Mouse (Mus musculus) midbrain, embryonic 13.5 days (tissue): Measurements from ENCODE around the gene Gpm6a. TPM values are rescaled to one million over a fixed set of nuclear protein-coding genes. Genes with fewer than 3 reads are reported as not detected.
A peak's percentile ranks its signal among the peaks of the same experiment; 100 is the strongest.

Experiments
- ATAC-seq: fragments of 200-750 bp; cut with Nextera tagmentation; 2 replicates; pipeline ENCODE4 v1.8.0; 2017; ENCODE audit warnings: mild to moderate bottlenecking, moderate TSS enrichment, moderate library complexity
- H3K27ac ChIP-seq: fragments of 300-500 bp; sonication (generic); 2 replicates; pipeline ENCODE4 v1.5.1; 2015; ENCODE audit warnings: inconsistent platforms, mild to moderate bottlenecking, moderate library complexity
- H3K27me3 ChIP-seq: fragments of 300-500 bp; sonication (generic); 2 replicates; pipeline ENCODE4 v1.6.1; 2015; ENCODE audit warnings: mild to moderate bottlenecking, inconsistent platforms
- H3K36me3 ChIP-seq: fragments of 300-500 bp; sonication (generic); 2 replicates; pipeline ENCODE4 v1.6.1; 2015; ENCODE audit warnings: mild to moderate bottlenecking, inconsistent platforms
- H3K4me1 ChIP-seq: fragments of 300-500 bp; sonication (generic); replicated peaks from 2 replicates; pipeline ENCODE4 v1.6.1; 2015; ENCODE audit warnings: inconsistent platforms
- H3K4me2 ChIP-seq: fragments of 300-500 bp; sonication (generic); replicated peaks from 2 replicates; pipeline ENCODE4 v1.6.1; 2015; ENCODE audit warnings: moderate library complexity, mild to moderate bottlenecking, inconsistent platforms
- H3K4me3 ChIP-seq: fragments of 300-500 bp; sonication (generic); replicated peaks from 2 replicates; pipeline ENCODE4 v1.5.1; 2015; ENCODE audit warnings: mild to moderate bottlenecking, inconsistent platforms
- H3K9ac ChIP-seq: fragments of 300-500 bp; sonication (generic); replicated peaks from 2 replicates; pipeline ENCODE4 v1.6.1; 2015; ENCODE audit warnings: mild to moderate bottlenecking, inconsistent platforms
- H3K9me3 ChIP-seq: fragments of 300-500 bp; sonication (generic); 2 replicates; pipeline ENCODE4 v1.6.1; 2016; ENCODE audit warnings: mild to moderate bottlenecking, inconsistent platforms
- WGBS: fragments of 180-500 bp; shearing (Covaris S2); methylation state at CpG from one replicate; pipeline ENCODE4 v1.1.7; 2015; 5-methylcytosine and 5-hydroxymethylcytosine counted together
- polyA plus RNA-seq: library from polyadenylated mRNA; unstranded; fragments of >200 nt; fragmentation: Nextera tagmentation; extraction: Ambion mirVana; gene quantifications from 2 replicates; pipeline ENCODE4 v1.2.1, GENCODE M21; 2015

The Gpm6a gene
- 423 and 503 TPM in 2 replicates for polyA plus RNA-seq

- peaks cover 24% of the 10 kb centered on the region for H3K4me1 ChIP-seq
- no peaks in the 10 kb centered on the region for H3K9me3 ChIP-seq
- H3K27ac ChIP-seq = peak within 1 kb of the TSS; percentile 98
- H3K36me3 ChIP-seq = no peaks in the 10 kb centered on the region
- ATAC-seq = peak; percentile 92
- H3K9ac ChIP-seq = peak within 1 kb of the TSS; percentile 94
- peak within 1 kb of the TSS; percentile 60 for H3K4me2 ChIP-seq
- peak within 1 kb of the TSS; percentile 68 for H3K4me3 ChIP-seq
- H3K27me3 ChIP-seq = no peaks in the 10 kb centered on the region
- WGBS = 2% methylated on average over 13 of the region's 13 CpGs
These were observed at the start of gene Gpm6a for GRCm38 (mm10) chr8:54954741-54955455. TSS of gene Gpm6a (plus strand) at chr8:54954843.

GRCm38 (mm10) chr8:54912891-54913290 lies 41.8 kb upstream of the Gpm6a start:
- WGBS = 92% methylated on average over 2 of the region's 2 CpGs
- no peak overlapping the region for H3K9ac ChIP-seq
- no peaks in the 10 kb centered on the region for H3K9me3 ChIP-seq
- no peaks in the 10 kb centered on the region for H3K4me1 ChIP-seq
- no peak for ATAC-seq
- H3K27me3 ChIP-seq = no peaks in the 10 kb centered on the region
- H3K4me3 ChIP-seq = no peak overlapping the region
- no peak overlapping the region for H3K27ac ChIP-seq
- H3K36me3 ChIP-seq = no peaks in the 10 kb centered on the region
- H3K4me2 ChIP-seq = no peak overlapping the region

DNA sequence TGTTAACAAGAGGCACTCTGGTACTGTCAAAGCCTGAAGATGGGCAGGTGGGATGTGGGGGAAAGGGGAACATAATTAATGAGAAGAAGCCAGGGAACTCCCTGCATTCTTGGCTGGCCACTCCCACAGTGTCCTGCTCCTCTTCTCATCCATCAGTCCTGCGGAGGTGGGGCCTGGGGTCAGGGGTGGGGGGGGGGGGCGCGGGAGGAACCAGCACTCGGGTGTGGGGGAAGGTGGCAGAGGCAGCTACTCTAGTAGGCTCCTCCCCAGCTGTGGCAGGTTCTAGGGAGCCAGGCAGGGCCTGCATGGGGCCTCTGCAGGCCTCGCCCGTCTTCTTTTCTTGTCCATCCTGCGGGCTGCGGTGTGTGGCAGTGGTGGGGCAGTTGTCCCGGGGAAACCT lies 36.9 kb upstream of the Gpm6a start:
- WGBS = 64% methylated on average over 9 of the region's 9 CpGs
- peaks cover 10% of the 10 kb centered on the region for H3K4me1 ChIP-seq
- H3K4me2 ChIP-seq = no peak overlapping the region
- H3K36me3 ChIP-seq = no peaks in the 10 kb centered on the region
- ATAC-seq = peak; percentile 43; the same call in 1 of the 2 replicates
- no peak overlapping the region for H3K27ac ChIP-seq
- H3K9ac ChIP-seq = no peak overlapping the region
- no peaks in the 10 kb centered on the region for H3K27me3 ChIP-seq
- H3K4me3 ChIP-seq = no peak overlapping the region
- no peaks in the 10 kb centered on the region for H3K9me3 ChIP-seq

GRCm38 (mm10) chr8:54922160-54922855 lies 32.3 kb upstream of the Gpm6a start:
- H3K9ac ChIP-seq = no peak overlapping the region
- no peaks in the 10 kb centered on the region for H3K36me3 ChIP-seq
- no peaks in the 10 kb centered on the region for H3K27me3 ChIP-seq
- no peak overlapping the region for H3K4me2 ChIP-seq
- WGBS = 33% methylated on average over 2 of the region's 2 CpGs
- ATAC-seq = peak; percentile 77
- peak overlapping the region; percentile 62 for H3K27ac ChIP-seq
- no peaks in the 10 kb centered on the region for H3K9me3 ChIP-seq
- no peak overlapping the region for H3K4me3 ChIP-seq
- peaks cover 15% of the 10 kb centered on the region for H3K4me1 ChIP-seq

GRCm38 (mm10) chr8:54924936-54925335 lies 29.7 kb upstream of the Gpm6a start:
- Histone ChIP-seq H3K4me3 (no peak overlapping the region), H3K9ac (no peak overlapping the region), H3K27me3 (no peaks in the 10 kb centered on the region), H3K27ac (no peak overlapping the region), H3K4me2 (no peak overlapping the region), H3K4me1 (peaks cover 15% of the 10 kb centered on the region), H3K9me3 (no peaks in the 10 kb centered on the region), H3K36me3 (no peaks in the 10 kb centered on the region)
- ATAC-seq = no peak
- 87% methylated on average over 3 of the region's 3 CpGs for WGBS

DNA sequence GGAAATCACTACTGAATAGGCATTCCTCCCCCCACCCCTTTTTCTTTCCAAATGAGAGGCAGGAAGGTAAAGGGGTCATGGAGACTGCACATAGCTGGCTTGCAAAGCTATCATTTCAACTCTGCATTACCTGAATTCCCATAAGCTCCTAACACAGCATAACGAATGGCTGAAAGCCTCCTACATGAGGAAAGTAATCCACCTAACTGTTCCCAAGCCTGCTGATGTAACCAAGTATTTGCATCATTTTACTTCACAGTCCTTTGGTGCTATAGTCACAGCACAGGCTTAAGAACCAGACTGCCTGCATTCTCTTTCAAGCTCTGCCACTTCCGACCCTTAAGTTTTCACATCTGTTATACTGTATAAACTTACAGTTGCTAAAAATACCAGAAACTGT lies 22.3 kb upstream of the Gpm6a start:
- no peaks in the 10 kb centered on the region for H3K27me3 ChIP-seq
- H3K4me3 ChIP-seq = no peak overlapping the region
- no peaks in the 10 kb centered on the region for H3K36me3 ChIP-seq
- no peak for ATAC-seq
- no peak overlapping the region for H3K27ac ChIP-seq
- H3K9ac ChIP-seq = no peak overlapping the region
- no peaks in the 10 kb centered on the region for H3K4me1 ChIP-seq
- H3K4me2 ChIP-seq = no peak overlapping the region
- H3K9me3 ChIP-seq = no peaks in the 10 kb centered on the region
- WGBS = 68% methylated on average over 2 of the region's 2 CpGs

DNA sequence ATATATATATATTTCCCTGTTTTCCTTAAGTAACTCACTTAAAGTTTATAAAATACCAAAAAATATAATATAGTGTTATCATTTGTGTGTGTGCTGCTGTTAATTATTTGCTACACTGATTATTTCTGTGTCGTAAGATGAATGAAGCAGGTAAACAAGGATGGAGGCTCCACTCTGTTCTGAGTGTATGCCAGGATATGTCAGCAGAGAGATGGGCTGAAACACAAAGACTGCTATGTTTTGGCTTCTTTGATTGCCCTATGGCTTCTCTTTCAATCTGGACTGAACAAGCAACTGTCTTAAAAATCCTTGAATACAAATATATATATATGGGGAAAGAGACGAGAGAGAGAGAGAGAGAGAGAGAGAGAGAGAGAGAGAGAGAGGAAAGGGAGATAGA lies 1.3 kb upstream of the Gpm6a start:
- Histone ChIP-seq H3K36me3 (no peaks in the 10 kb centered on the region), H3K4me3 (peak overlapping the region; percentile 68; the same call in 1 of the 2 replicates), H3K9ac (peak overlapping the region; percentile 94; the same call in 1 of the 2 replicates), H3K4me2 (peak overlapping the region; percentile 60), H3K27me3 (no peaks in the 10 kb centered on the region), H3K4me1 (peaks cover 12% of the 10 kb centered on the region), H3K27ac (peak overlapping the region; percentile 98), H3K9me3 (no peaks in the 10 kb centered on the region)
- 57% methylated on average over 2 of the region's 2 CpGs for WGBS
- no peak for ATAC-seq

DNA sequence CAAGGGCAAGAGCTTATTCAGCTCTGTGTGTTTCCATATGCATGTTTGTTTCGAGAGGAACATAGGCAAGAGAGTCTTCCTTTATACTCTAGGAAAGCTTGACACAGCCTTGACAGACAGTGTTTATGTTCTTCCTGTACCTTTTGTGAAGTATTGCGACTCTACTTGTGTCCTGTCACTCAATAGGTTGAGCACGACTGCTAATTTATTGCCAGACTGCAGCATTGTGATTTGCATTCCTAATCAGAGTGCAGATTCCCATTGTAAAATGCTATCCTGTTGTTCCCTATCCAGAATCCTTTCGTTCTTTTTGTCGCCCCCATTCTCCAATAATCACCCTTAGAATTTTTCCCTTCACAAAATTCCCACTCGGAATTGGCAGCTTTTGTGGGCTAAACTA lies 613 bp upstream of the Gpm6a start:
- no peaks in the 10 kb centered on the region for H3K27me3 ChIP-seq
- peaks cover 16% of the 10 kb centered on the region for H3K4me1 ChIP-seq
- H3K9me3 ChIP-seq = no peaks in the 10 kb centered on the region
- H3K9ac ChIP-seq = peak overlapping the region; percentile 94
- peak; percentile 51 for ATAC-seq
- peak overlapping the region; percentile 68 for H3K4me3 ChIP-seq
- no peaks in the 10 kb centered on the region for H3K36me3 ChIP-seq
- WGBS = 7% methylated on average over 6 of the region's 6 CpGs
- H3K27ac ChIP-seq = peak overlapping the region; percentile 98
- H3K4me2 ChIP-seq = peak overlapping the region; percentile 60

DNA sequence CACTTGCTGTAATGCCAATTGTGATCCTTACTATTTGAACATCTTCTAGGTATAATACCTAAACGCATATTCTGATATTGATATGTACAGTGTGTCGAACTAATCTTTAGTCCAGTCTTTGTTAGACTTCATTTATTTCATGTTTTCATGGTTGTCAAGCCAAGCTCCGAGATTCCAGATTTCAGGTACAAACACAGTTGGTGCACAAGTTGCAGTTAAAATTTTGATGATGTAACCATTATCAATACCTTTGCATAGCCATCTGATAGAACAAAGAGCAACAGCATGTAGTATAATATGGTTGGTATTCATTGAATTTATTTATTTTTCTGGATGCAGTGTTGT lies 785 bp downstream of the Gpm6a start:
- H3K4me3 ChIP-seq = peak overlapping the region; percentile 68
- H3K36me3 ChIP-seq = no peaks in the 10 kb centered on the region
- peak overlapping the region; percentile 94 for H3K9ac ChIP-seq
- H3K4me1 ChIP-seq = peaks cover 27% of the 10 kb centered on the region
- ATAC-seq = no peak; the same call in 1 of the 2 replicates
- no peaks in the 10 kb centered on the region for H3K9me3 ChIP-seq
- no peaks in the 10 kb centered on the region for H3K27me3 ChIP-seq
- 39% methylated on average over 3 of the region's 3 CpGs for WGBS
- peak overlapping the region; percentile 98 for H3K27ac ChIP-seq
- H3K4me2 ChIP-seq = peak overlapping the region; percentile 60

DNA sequence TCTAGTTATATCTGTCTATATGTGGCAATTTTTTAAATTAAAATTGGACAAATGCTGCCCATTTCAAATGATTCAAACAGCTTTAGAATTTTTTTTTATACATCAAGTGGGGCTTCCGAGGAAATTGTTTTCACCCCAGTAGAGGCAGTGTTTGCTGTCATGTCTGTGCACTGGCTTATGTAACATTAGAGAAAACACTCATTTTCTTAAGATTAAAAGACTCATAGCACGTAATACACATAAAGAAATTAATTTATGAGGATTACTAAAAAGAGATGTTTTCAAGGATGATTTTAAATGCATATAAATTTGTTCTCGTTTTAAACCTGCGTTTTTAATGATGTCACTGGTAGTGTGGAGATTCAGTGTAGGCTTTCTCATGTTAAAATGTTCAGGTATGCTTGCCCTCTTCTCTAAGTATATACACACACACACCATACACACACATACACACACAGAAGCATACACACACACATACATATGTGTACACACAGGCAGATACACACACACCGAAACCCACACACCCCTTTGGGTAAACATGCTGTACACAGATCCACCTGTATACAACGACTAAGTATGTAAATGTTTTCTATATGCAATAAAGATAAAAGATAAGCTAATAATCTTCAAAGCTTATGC lies 1.4 kb downstream of the Gpm6a start:
- peak overlapping the region; percentile 68 for H3K4me3 ChIP-seq
- H3K36me3 ChIP-seq = no peaks in the 10 kb centered on the region
- peak overlapping the region; percentile 82 for H3K9ac ChIP-seq
- no peaks in the 10 kb centered on the region for H3K27me3 ChIP-seq
- peak overlapping the region; percentile 56 for H3K4me2 ChIP-seq
- H3K27ac ChIP-seq = peak overlapping the region; percentile 78
- H3K4me1 ChIP-seq = peaks cover 31% of the 10 kb centered on the region
- ATAC-seq = peak; percentile 47
- no peaks in the 10 kb centered on the region for H3K9me3 ChIP-seq
- 54% methylated on average over 6 of the region's 6 CpGs for WGBS

GRCm38 (mm10) chr8:54956787-54957186 lies 2.1 kb downstream of the Gpm6a start:
- no peaks in the 10 kb centered on the region for H3K36me3 ChIP-seq
- no peaks in the 10 kb centered on the region for H3K9me3 ChIP-seq
- no peaks in the 10 kb centered on the region for H3K27me3 ChIP-seq
- H3K4me3 ChIP-seq = peak overlapping the region; percentile 49
- 39% methylated on average over 3 of the region's 3 CpGs for WGBS
- H3K9ac ChIP-seq = peak overlapping the region; percentile 66
- peaks cover 31% of the 10 kb centered on the region for H3K4me1 ChIP-seq
- no peak overlapping the region for H3K27ac ChIP-seq
- H3K4me2 ChIP-seq = peak overlapping the region; percentile 55
- ATAC-seq = no peak

DNA sequence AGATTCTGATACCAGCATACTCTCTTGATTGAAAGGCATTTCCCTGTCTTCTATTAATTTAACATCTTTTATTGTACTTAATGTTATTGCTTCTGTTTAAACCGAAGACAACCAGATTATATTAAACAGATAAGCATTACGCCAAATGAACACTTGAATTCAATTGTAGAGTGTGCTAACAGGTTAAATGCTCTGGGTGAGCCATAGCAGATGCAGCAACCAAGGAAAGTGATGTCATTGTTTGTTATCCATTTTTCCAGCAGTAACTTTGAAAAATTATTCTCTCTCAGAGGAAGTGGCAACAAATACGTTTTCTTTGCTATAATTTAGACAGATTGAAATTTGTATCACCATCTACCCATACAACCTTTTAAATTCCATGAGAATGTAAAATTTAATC lies 2.9 kb downstream of the Gpm6a start:
- peak overlapping the region; percentile 49 for H3K4me3 ChIP-seq
- H3K27ac ChIP-seq = no peak overlapping the region
- H3K27me3 ChIP-seq = no peaks in the 10 kb centered on the region
- WGBS = 75% methylated on average over 3 of the region's 3 CpGs
- peak overlapping the region; percentile 66 for H3K9ac ChIP-seq
- ATAC-seq = no peak
- H3K4me1 ChIP-seq = peaks cover 31% of the 10 kb centered on the region
- H3K4me2 ChIP-seq = peak overlapping the region; percentile 58
- H3K36me3 ChIP-seq = no peaks in the 10 kb centered on the region
- H3K9me3 ChIP-seq = no peaks in the 10 kb centered on the region
